Mouse (Mus musculus): ENCODE measurements around the gene Fam219a.

- no peak for TF ChIP-seq ZC3H11A (IDR thresholded peaks at IDR 0.05; ENCODE audit: borderline replicate concordance, low read depth, low read length)
- TF ChIP-seq HCFC1 (IDR thresholded peaks at IDR 0.05; ENCODE audit: borderline replicate concordance, insufficient read depth, low read length) = no peak
- TF ChIP-seq CHD2 (IDR thresholded peaks at IDR 0.05; ENCODE audit: low read depth, low read length) = no peak
Observed at GRCm38 (mm10) chr4:41602818-41603217, 33.5 kb upstream of the Fam219a start.

Measured in ES-E14 (cell line).